Mouse (Mus musculus): ENCODE results near the gene Creb3l4. TPM values are rescaled to one million over a fixed set of nuclear protein-coding genes. Genes with fewer than 3 reads are reported as not detected.
A peak's percentile ranks its signal among the peaks of the same experiment; 100 is the strongest.

Creb3l4 gene
- polyA plus RNA-seq, 1 experiment = 1.3 TPM

DNA sequence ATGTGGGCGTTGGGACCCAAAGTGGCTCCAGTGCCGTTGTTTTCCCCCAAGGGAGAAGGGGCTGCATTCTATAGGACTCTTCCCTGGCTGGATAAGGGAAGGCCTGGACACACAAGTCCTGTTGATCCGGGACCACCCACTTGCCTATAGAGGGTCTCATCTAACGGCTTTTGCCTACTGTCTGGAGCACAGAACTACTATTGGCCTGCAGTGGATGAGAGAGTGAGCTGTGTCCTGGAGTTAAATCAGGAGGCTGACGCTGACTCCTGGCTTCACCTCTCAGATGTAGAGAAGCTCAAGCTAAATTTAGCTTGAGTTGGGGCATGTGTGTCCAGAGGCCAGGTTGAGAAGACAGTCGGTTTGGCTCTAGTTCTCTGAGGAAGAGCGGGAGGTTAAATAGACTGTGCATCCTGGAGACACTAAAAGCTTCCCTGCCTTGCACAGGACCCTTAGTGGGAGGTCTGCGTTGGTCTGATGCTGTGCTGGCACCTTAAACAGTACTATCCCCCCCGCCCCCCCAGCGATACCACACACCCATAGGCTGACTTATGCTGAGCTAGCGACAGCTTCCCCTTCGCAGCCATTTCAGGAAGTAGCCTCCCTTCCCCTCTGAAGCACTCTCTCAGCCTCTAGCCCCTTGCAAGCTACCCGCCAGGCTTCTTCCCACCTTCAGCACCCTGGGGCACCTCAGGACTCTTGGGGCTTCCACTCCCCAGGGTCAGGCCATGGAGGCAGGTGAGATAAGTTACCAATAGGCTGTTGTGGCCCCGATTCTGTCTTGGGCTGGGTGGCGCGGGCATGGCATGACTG is 22.8 kb upstream of the Creb3l4 start:
- Histone ChIP-seq H3K4me3 (ENCODE audit: control insufficient read depth, insufficient read depth, low read length) (peak overlapping the region; percentile 66), H3K4me1 (replicated peaks; ENCODE audit: control insufficient read depth, insufficient read depth, low read length) (peaks cover 12% of the 10 kb centered on the region), H3K36me3 (ENCODE audit: control insufficient read depth, insufficient read depth, low read length) (peaks cover 20% of the 10 kb centered on the region), H3K27me3 (ENCODE audit: control insufficient read depth, insufficient read depth, low read length) (no peaks in the 10 kb centered on the region), H3K27ac (ENCODE audit: control insufficient read depth, insufficient read depth, low read length) (peak overlapping the region; percentile 93)
- TF ChIP-seq CTCF (IDR thresholded peaks at IDR 0.05; ENCODE audit: borderline replicate concordance, control insufficient read depth, extremely low read depth, insufficient read depth, low read length, poor library complexity) = no peak
- no peak for TF ChIP-seq POLR2A (IDR thresholded peaks at IDR 0.05; ENCODE audit: control insufficient read depth, extremely low read depth, insufficient read depth, low read length, poor library complexity)
- peak; percentile 62 for DNase-seq
- WGBS = 2% methylated on average over 15 of the region's 16 CpGs

DNA sequence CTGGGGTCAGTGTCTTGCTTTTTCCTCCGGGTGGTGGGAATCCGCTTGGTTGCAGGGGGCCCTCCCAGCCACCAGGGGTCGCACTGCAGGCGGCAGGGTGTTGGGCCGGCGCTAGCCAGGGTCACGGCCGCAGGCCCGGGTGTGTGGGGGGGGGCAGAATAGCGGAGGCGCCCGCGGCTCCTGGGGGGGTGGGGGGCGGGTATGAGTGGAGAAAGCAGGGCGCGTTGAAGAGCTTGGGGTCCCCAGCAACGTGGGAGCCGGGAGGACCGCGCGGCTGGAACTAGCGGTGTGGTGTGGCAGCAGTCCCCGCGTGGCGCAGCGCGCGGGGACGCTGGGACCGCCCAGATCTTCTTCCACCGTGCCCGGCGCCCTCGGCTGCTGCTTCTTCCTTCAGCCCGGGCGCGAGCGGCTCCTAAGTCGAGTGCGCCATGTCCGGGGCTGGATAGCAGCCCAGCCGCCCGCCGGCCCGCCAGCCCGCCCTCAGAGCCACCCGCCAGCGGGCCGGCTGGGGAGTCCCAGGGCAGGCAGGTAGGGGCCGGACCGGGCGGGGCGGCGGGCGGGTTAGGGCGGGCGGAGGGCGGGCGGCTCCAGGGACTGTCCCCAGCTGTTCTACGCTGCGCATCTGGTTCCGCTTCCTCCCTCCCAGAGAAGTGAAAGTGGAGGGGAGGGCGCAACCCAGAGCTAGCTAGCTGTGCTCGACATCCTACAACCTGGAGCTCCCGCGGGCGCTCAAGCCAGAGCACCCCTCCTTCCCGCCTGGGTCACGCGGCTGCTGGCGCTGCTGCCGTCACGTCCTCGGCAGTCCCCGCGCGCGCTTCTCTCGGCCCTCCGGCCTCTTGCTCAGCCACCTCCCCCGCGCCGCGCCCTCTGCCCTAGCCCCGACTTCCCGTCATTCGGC is 22.0 kb upstream of the Creb3l4 start, which contains the start of gene Dennd4b:
TSS of gene Dennd4b (plus strand) at position 152 of the 898 bp plus-strand sequence.
- peaks cover 20% of the 10 kb centered on the region for H3K36me3 ChIP-seq (ENCODE audit: control insufficient read depth, insufficient read depth, low read length)
- TF ChIP-seq POLR2A (IDR thresholded peaks at IDR 0.05; ENCODE audit: control insufficient read depth, extremely low read depth, insufficient read depth, low read length, poor library complexity) (peak; percentile 50; the same call in 1 of the 2 replicates), CTCF (IDR thresholded peaks at IDR 0.05; ENCODE audit: borderline replicate concordance, control insufficient read depth, extremely low read depth, insufficient read depth, low read length, poor library complexity) (peak; percentile 96)
- peak within 1 kb of the TSS; percentile 93 for H3K27ac ChIP-seq (ENCODE audit: control insufficient read depth, insufficient read depth, low read length)
- H3K4me1 ChIP-seq (replicated peaks; ENCODE audit: control insufficient read depth, insufficient read depth, low read length) = peaks cover 12% of the 10 kb centered on the region
- H3K4me3 ChIP-seq (ENCODE audit: control insufficient read depth, insufficient read depth, low read length) = peak within 1 kb of the TSS; percentile 66
- H3K27me3 ChIP-seq (ENCODE audit: control insufficient read depth, insufficient read depth, low read length) = no peaks in the 10 kb centered on the region
- DNase-seq = peak; percentile 92
- under 1% methylated on average over 82 of the region's 87 CpGs for WGBS

DNA sequence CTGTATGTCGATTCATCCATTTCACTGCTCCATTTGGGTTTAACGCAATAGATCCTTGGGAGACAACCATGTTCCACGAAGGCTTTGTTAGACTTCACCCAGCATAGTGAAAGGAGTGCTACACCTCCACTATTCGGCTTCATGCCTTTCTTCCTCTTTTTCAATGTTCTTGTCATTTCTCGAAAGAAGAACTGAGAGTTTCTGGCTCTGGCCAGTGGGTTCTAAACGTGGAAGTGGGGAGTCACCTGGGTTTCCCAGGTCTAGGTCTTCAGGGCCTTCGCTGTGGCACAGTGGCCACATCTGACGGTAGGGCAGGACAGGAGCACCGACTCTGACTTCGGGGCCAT is 21.3 kb upstream of the Creb3l4 start:
- 12% methylated on average over 10 of the region's 10 CpGs for WGBS
- no peak overlapping the region; the same call in 1 of the 2 replicates for H3K27ac ChIP-seq (ENCODE audit: control insufficient read depth, insufficient read depth, low read length)
- no peaks in the 10 kb centered on the region for H3K27me3 ChIP-seq (ENCODE audit: control insufficient read depth, insufficient read depth, low read length)
- TF ChIP-seq CTCF (IDR thresholded peaks at IDR 0.05; ENCODE audit: borderline replicate concordance, control insufficient read depth, extremely low read depth, insufficient read depth, low read length, poor library complexity) (no peak), POLR2A (IDR thresholded peaks at IDR 0.05; ENCODE audit: control insufficient read depth, extremely low read depth, insufficient read depth, low read length, poor library complexity) (no peak)
- peaks cover 12% of the 10 kb centered on the region for H3K4me1 ChIP-seq (replicated peaks; ENCODE audit: control insufficient read depth, insufficient read depth, low read length)
- peak overlapping the region; percentile 66 for H3K4me3 ChIP-seq (ENCODE audit: control insufficient read depth, insufficient read depth, low read length)
- no peak for DNase-seq
- peaks cover 24% of the 10 kb centered on the region for H3K36me3 ChIP-seq (ENCODE audit: control insufficient read depth, insufficient read depth, low read length)

DNA sequence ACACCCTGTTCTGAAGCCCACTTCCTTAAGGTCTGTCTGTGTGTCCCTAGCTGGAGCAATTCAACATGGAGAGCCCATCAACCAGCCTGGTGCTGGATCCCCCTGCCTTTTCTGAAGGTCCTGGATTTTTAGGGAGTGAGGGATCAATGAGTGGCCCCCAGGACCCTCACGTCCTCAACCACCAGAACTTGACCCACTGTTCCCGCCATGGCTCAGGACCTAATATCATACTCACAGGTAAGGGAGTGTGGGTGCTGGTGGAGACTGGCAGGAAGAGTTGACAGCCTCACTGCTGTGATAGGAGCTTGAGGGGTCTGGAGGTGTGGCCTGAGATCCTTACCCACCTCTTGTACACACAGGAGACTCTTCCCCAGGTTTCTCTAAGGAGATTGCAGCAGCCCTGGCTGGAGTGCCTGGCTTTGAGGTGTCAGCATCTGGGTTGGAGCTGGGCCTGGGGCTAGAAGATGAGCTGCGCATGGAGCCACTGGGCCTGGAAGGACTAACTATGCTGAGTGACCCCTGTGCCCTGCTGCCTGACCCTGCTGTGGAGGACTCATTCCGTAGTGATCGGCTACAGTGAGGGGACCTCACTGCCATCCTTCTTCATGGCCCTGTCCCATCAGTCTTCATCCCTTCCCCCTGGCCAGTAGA is 19.9 kb upstream of the Creb3l4 start:
- WGBS = 95% methylated on average over 5 of the region's 5 CpGs

DNA sequence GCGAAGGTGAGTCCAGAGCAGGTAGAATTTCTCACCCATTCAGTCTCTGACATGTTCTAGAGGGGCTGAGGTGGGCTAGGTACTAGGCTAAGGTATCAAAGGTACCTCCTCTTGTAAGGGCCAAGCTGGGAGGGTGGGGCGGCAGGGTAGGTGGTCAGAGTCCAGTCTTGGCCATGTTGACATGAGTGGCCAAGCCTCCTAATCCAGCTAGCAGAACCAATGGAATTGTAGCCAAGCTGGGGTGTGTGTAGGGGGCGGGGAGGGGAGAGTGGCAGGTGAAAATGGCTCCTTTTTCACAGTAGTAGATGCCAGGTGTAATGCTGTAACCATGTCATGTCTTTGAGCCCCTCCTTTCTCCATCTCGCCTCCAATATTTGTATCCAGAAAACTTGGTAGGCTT is 15.2 kb upstream of the Creb3l4 start:
- no peak overlapping the region for H3K27ac ChIP-seq (ENCODE audit: control insufficient read depth, insufficient read depth, low read length)

More for the DNA sequence above, 19.9 kb upstream of the Creb3l4 start:
- H3K27me3 ChIP-seq (ENCODE audit: control insufficient read depth, insufficient read depth, low read length) = no peaks in the 10 kb centered on the region
- no peak overlapping the region for H3K27ac ChIP-seq (ENCODE audit: control insufficient read depth, insufficient read depth, low read length)
- TF ChIP-seq CTCF (IDR thresholded peaks at IDR 0.05; ENCODE audit: borderline replicate concordance, control insufficient read depth, extremely low read depth, insufficient read depth, low read length, poor library complexity) = no peak
- TF ChIP-seq POLR2A (IDR thresholded peaks at IDR 0.05; ENCODE audit: control insufficient read depth, extremely low read depth, insufficient read depth, low read length, poor library complexity) = no peak
- H3K4me1 ChIP-seq (replicated peaks; ENCODE audit: control insufficient read depth, insufficient read depth, low read length) = peaks cover 11% of the 10 kb centered on the region
- no peak for DNase-seq
- H3K4me3 ChIP-seq (ENCODE audit: control insufficient read depth, insufficient read depth, low read length) = no peak overlapping the region
- peaks cover 37% of the 10 kb centered on the region for H3K36me3 ChIP-seq (ENCODE audit: control insufficient read depth, insufficient read depth, low read length)

More for the DNA sequence above, 15.2 kb upstream of the Creb3l4 start:
- peaks cover 41% of the 10 kb centered on the region for H3K36me3 ChIP-seq (ENCODE audit: control insufficient read depth, insufficient read depth, low read length)
- TF ChIP-seq POLR2A (IDR thresholded peaks at IDR 0.05; ENCODE audit: control insufficient read depth, extremely low read depth, insufficient read depth, low read length, poor library complexity) (no peak), CTCF (IDR thresholded peaks at IDR 0.05; ENCODE audit: borderline replicate concordance, control insufficient read depth, extremely low read depth, insufficient read depth, low read length, poor library complexity) (no peak)
- no peak overlapping the region for H3K4me3 ChIP-seq (ENCODE audit: control insufficient read depth, insufficient read depth, low read length)
- DNase-seq = no peak
- H3K27me3 ChIP-seq (ENCODE audit: control insufficient read depth, insufficient read depth, low read length) = no peaks in the 10 kb centered on the region
- WGBS = 92% methylated on average over 4 of the region's 4 CpGs
- peaks cover 12% of the 10 kb centered on the region for H3K4me1 ChIP-seq (replicated peaks; ENCODE audit: control insufficient read depth, insufficient read depth, low read length)

Data from thymus, adult 2 months (tissue).